ENCODE assay signal across 8 mouse cellular contexts in the genomic region with DNA sequence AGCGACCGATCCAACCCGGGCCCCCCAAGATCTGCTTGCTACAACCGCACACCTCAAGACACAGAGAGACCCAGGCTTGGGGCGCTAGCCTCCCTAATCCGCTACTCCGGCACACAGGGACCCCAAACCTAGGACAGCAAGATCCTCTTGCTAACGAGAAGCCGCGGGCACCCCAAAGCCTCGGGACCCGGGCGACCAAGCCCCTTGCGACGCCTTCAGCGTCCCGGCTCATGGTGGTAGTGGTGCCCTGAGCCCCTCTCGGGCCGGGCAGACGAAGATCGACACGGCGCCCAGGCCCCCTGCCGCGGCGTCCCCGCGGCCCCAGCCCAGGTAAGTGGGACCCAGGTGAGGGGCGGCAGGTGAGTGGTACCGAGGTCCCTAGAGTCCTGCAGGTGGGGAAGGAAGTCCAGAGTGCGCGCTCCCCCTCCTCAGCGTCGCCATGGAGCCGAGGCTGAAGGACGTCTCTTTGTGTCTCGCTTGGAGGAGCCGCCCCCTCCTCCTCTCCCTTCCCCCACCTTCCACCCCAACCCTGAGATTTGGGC. TPM values are rescaled to one million over a fixed set of nuclear protein-coding genes. Genes with fewer than 3 reads are reported as not detected.
A peak's percentile ranks its signal among the peaks of the same experiment; 100 is the strongest.
DNase-seq lines count a peak whose midpoint lies in the region; ATAC-seq and TF ChIP-seq lines count a peak whose summit lies in the region.

No protein-coding gene starts in this region.

- peak; percentile 58 for ATAC-seq in forebrain, postnatal 0 days
- ATAC-seq in liver, embryonic 11.5 days (replicated peaks; ENCODE audit: low FRiP score), result peak; percentile 32
- ATAC-seq in stomach, embryonic 15.5 days (ENCODE audit: insufficient read depth, low FRiP score, low read depth), result no peak
- no peak for ATAC-seq in erythroid progenitor cell, adult 5-6 weeks (replicated peaks; ENCODE audit: low FRiP score, poor library complexity, severe bottlenecking)

- peak overlapping the region; percentile 80 for H3K4me2 ChIP-seq in forebrain, postnatal 0 days (ENCODE audit: low read depth)
- peak overlapping the region; percentile 98 for H3K4me2 ChIP-seq in liver, embryonic 11.5 days
- peak overlapping the region; percentile 96 for H3K4me2 ChIP-seq in stomach, embryonic 15.5 days

- WGBS in forebrain, postnatal 0 days, result under 1% methylated on average over 38 of the region's 38 CpGs
- under 1% methylated on average over 38 of the region's 38 CpGs for WGBS in liver, embryonic 11.5 days
- WGBS in stomach, embryonic 15.5 days, result under 1% methylated on average over 37 of the region's 38 CpGs

- peaks cover 29% of the 10 kb centered on the region for H3K4me1 ChIP-seq in forebrain, postnatal 0 days (ENCODE audit: insufficient read depth)
- peaks cover 25% of the 10 kb centered on the region for H3K4me1 ChIP-seq in liver, embryonic 11.5 days (replicated peaks; ENCODE audit: control insufficient read depth, insufficient read depth, low read length)
- peaks cover 33% of the 10 kb centered on the region for H3K4me1 ChIP-seq in stomach, embryonic 15.5 days

- H3K36me3 ChIP-seq in forebrain, postnatal 0 days (ENCODE audit: insufficient read depth), result peaks cover 5% of the 10 kb centered on the region; the same call in 1 of the 2 replicates
- H3K36me3 ChIP-seq in liver, embryonic 11.5 days (ENCODE audit: control insufficient read depth, insufficient read depth, low read length), result peaks cover 2% of the 10 kb centered on the region
- no peaks in the 10 kb centered on the region for H3K36me3 ChIP-seq in stomach, embryonic 15.5 days

- no peaks in the 10 kb centered on the region for H3K9me3 ChIP-seq in forebrain, postnatal 0 days (ENCODE audit: low read length)
- no peaks in the 10 kb centered on the region for H3K9me3 ChIP-seq in liver, embryonic 11.5 days (ENCODE audit: control insufficient read depth, low read length)
- no peaks in the 10 kb centered on the region for H3K9me3 ChIP-seq in stomach, embryonic 15.5 days

- peak overlapping the region; percentile 99 for H3K9ac ChIP-seq in forebrain, postnatal 0 days
- H3K9ac ChIP-seq in liver, embryonic 11.5 days (ENCODE audit: low read depth, low read length), result peak overlapping the region; percentile 78
- H3K9ac ChIP-seq in stomach, embryonic 15.5 days, result peak overlapping the region; percentile 96

- TF ChIP-seq CTCF in forebrain, postnatal 0 days (IDR thresholded peaks at IDR 0.05; ENCODE audit: low read depth), result no peak

- intact Hi-C loops in left cerebral cortex, postnatal 4 days (cut with DNase I), result no loop called here

- H3K4me3 ChIP-seq in forebrain, postnatal 0 days (ENCODE audit: low read depth, low read length), result peak overlapping the region; percentile 76
- H3K4me3 ChIP-seq in liver, embryonic 11.5 days (ENCODE audit: low read depth, low read length), result peak overlapping the region; percentile 79
- H3K4me3 ChIP-seq in stomach, embryonic 15.5 days (replicated peaks), result peak overlapping the region; percentile 87

- H3K27ac ChIP-seq in forebrain, postnatal 0 days (ENCODE audit: low read depth, low read length), result peak overlapping the region; percentile 95
- no peak overlapping the region; the same call in 1 of the 2 replicates for H3K27ac ChIP-seq in liver, embryonic 11.5 days (ENCODE audit: low read depth, low read length)
- peak overlapping the region; percentile 87 for H3K27ac ChIP-seq in stomach, embryonic 15.5 days

- DNase-seq in left cerebral cortex, postnatal 4 days, result peak; percentile 45
- DNase-seq in left cerebral cortex, adult 9 months (ENCODE audit: low spot score in 2 of 2), result no peak
- peak; percentile 30 for DNase-seq in brain, embryonic 18.5 days (ENCODE audit: low read depth, low spot score)
- DNase-seq in forebrain, postnatal 0 days, result peak; percentile 78
- no peak for DNase-seq in liver, embryonic 11.5 days (ENCODE audit: low spot score)
- DNase-seq in right cerebral cortex, postnatal 10 days (ENCODE audit: low spot score in 2 of 2), result no peak

- no peaks in the 10 kb centered on the region for H3K27me3 ChIP-seq in forebrain, postnatal 0 days (ENCODE audit: insufficient read depth, low read length)
- H3K27me3 ChIP-seq in liver, embryonic 11.5 days (replicated peaks; ENCODE audit: control insufficient read depth, insufficient read depth, low read length), result peaks cover 44% of the 10 kb centered on the region
- no peaks in the 10 kb centered on the region for H3K27me3 ChIP-seq in stomach, embryonic 15.5 days (replicated peaks)

RNA-seq across cellular contexts. Expression of gene Sbk1, which starts 0.4 kb away (rescaled TPM):
- 100 to 1,000 TPM; 396 to 420 TPM for total RNA-seq in left cerebral cortex, postnatal 4 days (2021)
- total RNA-seq in forebrain, postnatal 0 days (2014; rRNA removed), result 445 and 497 TPM in 2 replicates
- polyA plus RNA-seq in forebrain, postnatal 0 days (2015; fragmentation: Nextera tagmentation; extraction: Ambion mirVana), result 204 and 224 TPM in 2 replicates
- polyA plus RNA-seq in liver, embryonic 11.5 days (2014; fragmentation: Nextera tagmentation; extraction: Ambion mirVana), result 13.6 and 14.2 TPM in 2 replicates
- polyA plus RNA-seq in stomach, embryonic 15.5 days (2015; fragmentation: Nextera tagmentation; extraction: Ambion mirVana), result 19.1 and 21.5 TPM in 2 replicates
- 2.5 and 5.0 TPM in 2 replicates for total RNA-seq in erythroid progenitor cell, adult 5-6 weeks (2015; ENCODE audit: low replicate concordance)
- total RNA-seq in erythroid progenitor cell, adult 5-6 weeks (2017; ENCODE audit: low replicate concordance), result 3.4 and 4.0 TPM in 2 replicates

Comparison
In these comparisons a context has a peak if more than half of its experiments do, and no peak if none do; other contexts are left out.
1. DNase-seq: peak in left cerebral cortex, postnatal 4 days (single experiment), brain, embryonic 18.5 days (single experiment) and forebrain, postnatal 0 days (single experiment); none in left cerebral cortex, adult 9 months (0 of 2), liver, embryonic 11.5 days (single experiment) and right cerebral cortex, postnatal 10 days (0 of 2).
2. ATAC-seq: peak in forebrain, postnatal 0 days (single experiment) and liver, embryonic 11.5 days (single experiment); none in stomach, embryonic 15.5 days (single experiment) and erythroid progenitor cell, adult 5-6 weeks (single experiment).
3. RNA of gene Sbk1, which starts 0.4 kb away (total RNA-seq): 445 to 497 TPM in forebrain, postnatal 0 days and 396 to 420 TPM in left cerebral cortex, postnatal 4 days; 2.5 to 5.0 TPM in erythroid progenitor cell, adult 5-6 weeks; every median in the first group is over 10 times any median in the second.
4. Peak in every context shown above with its lines, with median percentiles within 50 percentile points of each other: H3K4me2 ChIP-seq, H3K4me3 ChIP-seq and H3K9ac ChIP-seq.